Mouse (Mus musculus) kidney, embryonic 15.5 days (tissue): ENCODE measurements around the gene Ptpn9. TPM values are rescaled to one million over a fixed set of nuclear protein-coding genes. Genes with fewer than 3 reads are reported as not detected.

Experiments
- ATAC-seq: fragments of 200-750 bp; cut with Nextera tagmentation; replicated peaks from 2 replicates; pipeline ENCODE4 v1.8.0; 2017; ENCODE audit warnings: moderate TSS enrichment; ENCODE audit not compliant: low FRiP score
- H3K27ac ChIP-seq: fragments of 300-500 bp; sonication (generic); 2 replicates; pipeline ENCODE4 v1.5.1; 2015; ENCODE audit warnings: mild to moderate bottlenecking, inconsistent platforms
- H3K27me3 ChIP-seq: fragments of 300-500 bp; sonication (generic); 2 replicates; pipeline ENCODE4 v1.6.1; 2015; ENCODE audit warnings: inconsistent platforms
- H3K36me3 ChIP-seq: fragments of 300-500 bp; sonication (generic); 2 replicates; pipeline ENCODE4 v1.6.1; 2015; ENCODE audit warnings: inconsistent platforms
- H3K4me1 ChIP-seq: fragments of 300-500 bp; sonication (generic); 2 replicates; pipeline ENCODE4 v1.6.1; 2015; ENCODE audit warnings: inconsistent platforms
- H3K4me2 ChIP-seq: fragments of 300-500 bp; sonication (generic); 2 replicates; pipeline ENCODE4 v1.6.1; 2015; ENCODE audit warnings: moderate library complexity, mild to moderate bottlenecking, inconsistent platforms
- H3K4me3 ChIP-seq: fragments of 300-500 bp; sonication (generic); replicated peaks from 2 replicates; pipeline ENCODE4 v1.5.1; 2015; ENCODE audit warnings: mild to moderate bottlenecking, inconsistent platforms
- H3K9ac ChIP-seq: fragments of 300-500 bp; sonication (generic); 2 replicates; pipeline ENCODE4 v1.6.1; 2015; ENCODE audit warnings: mild to moderate bottlenecking, inconsistent platforms
- H3K9me3 ChIP-seq: fragments of 300-500 bp; sonication (generic); replicated peaks from 2 replicates; pipeline ENCODE4 v1.6.1; 2016; ENCODE audit warnings: inconsistent platforms
- WGBS: fragments of 180-500 bp; shearing (Covaris S2); methylation state at CpG from one replicate; pipeline ENCODE4 v1.1.7; 2015; ENCODE audit warnings: mixed read lengths; 5-methylcytosine and 5-hydroxymethylcytosine counted together
- polyA plus RNA-seq: library from polyadenylated mRNA; unstranded; fragments of >200 nt; fragmentation: Nextera tagmentation; extraction: Ambion mirVana; gene quantifications from 2 replicates; pipeline ENCODE4 v1.2.1, GENCODE M21; 2015

Ptpn9 gene
- polyA plus RNA-seq, 1 experiment from 2014 or later: 24.2 TPM

GRCm38 (mm10) chr9:57031756-57032155, 37.0 kb downstream of the Ptpn9 start:
- ATAC-seq: no peak
- H3K4me1 ChIP-seq: no peaks in the 10 kb centered on the region
- H3K9me3 ChIP-seq: no peaks in the 10 kb centered on the region
- 86% methylated on average over 1 of the region's 1 CpGs for WGBS
- H3K27me3 ChIP-seq: no peaks in the 10 kb centered on the region
- no peak overlapping the region for H3K4me3 ChIP-seq
- H3K4me2 ChIP-seq: no peak overlapping the region
- peaks cover 88% of the 10 kb centered on the region for H3K36me3 ChIP-seq
- no peak overlapping the region for H3K27ac ChIP-seq
- no peak overlapping the region for H3K9ac ChIP-seq

GRCm38 (mm10) chr9:57056237-57056636, 61.5 kb downstream of the Ptpn9 start:
- Histone ChIP-seq H3K36me3 (peaks cover 78% of the 10 kb centered on the region), H3K9ac (no peak overlapping the region), H3K4me3 (no peak overlapping the region), H3K27me3 (no peaks in the 10 kb centered on the region), H3K4me1 (no peaks in the 10 kb centered on the region), H3K9me3 (no peaks in the 10 kb centered on the region), H3K27ac (no peak overlapping the region), H3K4me2 (no peak overlapping the region)
- ATAC-seq: no peak
- WGBS: 86% methylated on average over 1 of the region's 1 CpGs

- no peaks in the 10 kb centered on the region for H3K9me3 ChIP-seq
- 88% methylated on average over 2 of the region's 2 CpGs for WGBS
- H3K4me3 ChIP-seq: no peak overlapping the region
- H3K27me3 ChIP-seq: no peaks in the 10 kb centered on the region
- no peak overlapping the region for H3K9ac ChIP-seq
- no peak overlapping the region for H3K27ac ChIP-seq
- H3K4me2 ChIP-seq: no peak overlapping the region
- peaks cover 51% of the 10 kb centered on the region for H3K36me3 ChIP-seq
- no peak for ATAC-seq
- H3K4me1 ChIP-seq: no peaks in the 10 kb centered on the region
Observed at GRCm38 (mm10) chr9:57064164-57064563, 69.4 kb downstream of the Ptpn9 start.

- H3K4me1 ChIP-seq: peaks cover 9% of the 10 kb centered on the region
- no peak overlapping the region for H3K4me2 ChIP-seq
- H3K9me3 ChIP-seq: no peaks in the 10 kb centered on the region
- no peak overlapping the region for H3K9ac ChIP-seq
- 78% methylated on average over 3 of the region's 3 CpGs for WGBS
- H3K4me3 ChIP-seq: no peak overlapping the region
- peaks cover 20% of the 10 kb centered on the region for H3K36me3 ChIP-seq
- no peaks in the 10 kb centered on the region for H3K27me3 ChIP-seq
- H3K27ac ChIP-seq: no peak overlapping the region
- ATAC-seq: no peak
Observed at GRCm38 (mm10) chr9:57068266-57068665, 73.5 kb downstream of the Ptpn9 start.

GRCm38 (mm10) chr9:57070262-57070661, 75.5 kb downstream of the Ptpn9 start:
- Histone ChIP-seq H3K9me3 (no peaks in the 10 kb centered on the region), H3K4me1 (peaks cover 19% of the 10 kb centered on the region), H3K27me3 (no peaks in the 10 kb centered on the region), H3K27ac (no peak overlapping the region), H3K4me2 (no peak overlapping the region), H3K9ac (0 out of 2 replicates have a peak overlapping the region, but pooled peaks have one; percentile 8), H3K36me3 (peaks cover 7% of the 10 kb centered on the region; the same call in 1 of the 2 replicates), H3K4me3 (no peak overlapping the region)
- WGBS: 54% methylated on average over 1 of the region's 1 CpGs
- no peak for ATAC-seq

GRCm38 (mm10) chr9:57070800-57071545, 76.2 kb downstream of the Ptpn9 start:
- H3K4me1 ChIP-seq: peaks cover 19% of the 10 kb centered on the region

GRCm38 (mm10) chr9:57071801-57072351, 77.2 kb downstream of the Ptpn9 start, which contains the start of gene Sin3a:
Sin3a (plus strand) TSS chr9:57072040.
- peak within 1 kb of the TSS; percentile 92 for H3K4me3 ChIP-seq
- no peaks in the 10 kb centered on the region for H3K36me3 ChIP-seq
- no peaks in the 10 kb centered on the region for H3K9me3 ChIP-seq
- no peaks in the 10 kb centered on the region for H3K27me3 ChIP-seq
- peak within 1 kb of the TSS; percentile 77 for H3K9ac ChIP-seq
- H3K27ac ChIP-seq: peak within 1 kb of the TSS; percentile 100
- ATAC-seq: no peak
- H3K4me2 ChIP-seq: peak within 1 kb of the TSS; percentile 89
- under 1% methylated on average over 34 of the region's 34 CpGs for WGBS
- H3K4me1 ChIP-seq: peaks cover 19% of the 10 kb centered on the region

More at GRCm38 (mm10) chr9:57070800-57071545, 76.2 kb downstream of the Ptpn9 start:
- H3K36me3 ChIP-seq: no peaks in the 10 kb centered on the region
- H3K4me3 ChIP-seq: peak overlapping the region; percentile 92
- H3K4me2 ChIP-seq: peak overlapping the region; percentile 89
- peak overlapping the region; percentile 52 for H3K9ac ChIP-seq
- H3K27ac ChIP-seq: peak overlapping the region; percentile 78
- no peaks in the 10 kb centered on the region for H3K27me3 ChIP-seq
- no peak for ATAC-seq
- no peaks in the 10 kb centered on the region for H3K9me3 ChIP-seq
- 12% methylated on average over 5 of the region's 5 CpGs for WGBS

- Histone ChIP-seq H3K9me3 (no peaks in the 10 kb centered on the region), H3K4me2 (peak overlapping the region; percentile 89), H3K4me3 (peak overlapping the region; percentile 92), H3K4me1 (peaks cover 22% of the 10 kb centered on the region), H3K9ac (peak overlapping the region; percentile 77), H3K27ac (peak overlapping the region; percentile 100), H3K36me3 (no peaks in the 10 kb centered on the region), H3K27me3 (no peaks in the 10 kb centered on the region)
- WGBS: under 1% methylated on average over 40 of the region's 40 CpGs
- no peak for ATAC-seq
Observed at GRCm38 (mm10) chr9:57072526-57072988, 77.8 kb downstream of the Ptpn9 start.

GRCm38 (mm10) chr9:57072989-57073789, 78.5 kb downstream of the Ptpn9 start:
- ATAC-seq: peak; percentile 77
- Histone ChIP-seq H3K4me3 (peak overlapping the region; percentile 92), H3K36me3 (no peaks in the 10 kb centered on the region), H3K9me3 (no peaks in the 10 kb centered on the region), H3K27ac (peak overlapping the region; percentile 100), H3K4me1 (peaks cover 27% of the 10 kb centered on the region), H3K4me2 (peak overlapping the region; percentile 89), H3K27me3 (no peaks in the 10 kb centered on the region), H3K9ac (peak overlapping the region; percentile 77)
- 1% methylated on average over 52 of the region's 54 CpGs for WGBS

GRCm38 (mm10) chr9:57073790-57074094, 79.0 kb downstream of the Ptpn9 start:
- Histone ChIP-seq H3K27me3 (no peaks in the 10 kb centered on the region), H3K9me3 (no peaks in the 10 kb centered on the region), H3K36me3 (no peaks in the 10 kb centered on the region), H3K27ac (peak overlapping the region; percentile 100), H3K4me1 (peaks cover 30% of the 10 kb centered on the region), H3K4me3 (peak overlapping the region; percentile 92), H3K4me2 (peak overlapping the region; percentile 89), H3K9ac (peak overlapping the region; percentile 72)
- under 1% methylated on average over 15 of the region's 15 CpGs for WGBS
- ATAC-seq: no peak

GRCm38 (mm10) chr9:57074171-57074821, 79.6 kb downstream of the Ptpn9 start:
- peaks cover 30% of the 10 kb centered on the region for H3K4me1 ChIP-seq
- H3K9me3 ChIP-seq: no peaks in the 10 kb centered on the region
- peak overlapping the region; percentile 72 for H3K9ac ChIP-seq
- peak overlapping the region; percentile 89 for H3K4me2 ChIP-seq
- peak overlapping the region; percentile 100 for H3K27ac ChIP-seq
- no peak for ATAC-seq
- H3K4me3 ChIP-seq: peak overlapping the region; percentile 92
- 4% methylated on average over 21 of the region's 21 CpGs for WGBS
- no peaks in the 10 kb centered on the region for H3K27me3 ChIP-seq
- H3K36me3 ChIP-seq: no peaks in the 10 kb centered on the region
